Mouse (Mus musculus) MEL (cell line): ENCODE data around the gene Apol8.

Source experiments
- CTCF ChIP-seq, 3 experiments: IDR thresholded peaks in 2 of 3; conservative IDR thresholded peaks in 1 of 3; 2 replicates each; pipeline ENCODE4 v1.5.1; 2011 to 2012; ENCODE audit warnings: low read length in 3 of 3, low read depth in 2 of 3, mild to moderate bottlenecking in 2 of 3, improper control_type of control experiment in 1 of 3, inconsistent platforms in 1 of 3, mixed read lengths in 1 of 3, moderate library complexity in 1 of 3; ENCODE audit not compliant: control insufficient read depth in 1 of 3, insufficient read depth in 1 of 3, poor library complexity in 1 of 3, severe bottlenecking in 1 of 3
- ETS1 ChIP-seq: IDR thresholded peaks from 2 replicates; pipeline ENCODE4 v1.6.1; 2012; ENCODE audit warnings: low read depth, mild to moderate bottlenecking, inconsistent platforms, low read length, improper control_type of control experiment, moderate library complexity
- HCFC1 ChIP-seq: IDR thresholded peaks from 2 replicates; pipeline ENCODE4 v1.6.1; 2012; ENCODE audit warnings: low read depth, mild to moderate bottlenecking, inconsistent platforms, low read length, improper control_type of control experiment, moderate library complexity
- SMC3 ChIP-seq: IDR thresholded peaks from 2 replicates; pipeline ENCODE4 v1.6.1; 2011; ENCODE audit warnings: low read depth, low read length, improper control_type of control experiment
- USF1 ChIP-seq: IDR thresholded peaks from 2 replicates; pipeline ENCODE4 v1.6.1; 2014; ENCODE audit warnings: low read depth, mild to moderate bottlenecking, inconsistent platforms, low read length, improper control_type of control experiment, moderate library complexity

DNA sequence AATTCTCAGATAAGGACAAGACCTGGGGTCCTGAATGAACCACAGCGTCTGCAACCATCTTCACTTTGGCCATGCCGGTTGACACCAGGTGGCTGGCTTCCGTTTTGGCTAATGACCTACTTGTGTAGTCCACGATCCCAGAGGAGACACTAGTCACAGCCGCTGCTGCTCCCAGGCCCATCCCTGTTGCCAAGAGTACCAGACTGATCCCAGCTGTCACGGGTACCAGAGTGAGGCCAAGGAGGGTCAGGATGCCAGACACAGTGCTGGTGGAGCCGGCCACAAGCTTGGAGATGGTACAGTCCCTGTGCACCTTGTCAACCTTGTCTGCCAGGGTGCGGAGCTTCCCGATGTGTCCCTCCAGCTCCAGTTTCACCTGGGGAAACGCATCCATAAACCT, 7.1 kb downstream of the Apol8 start:
- TF ChIP-seq CTCF (IDR thresholded peaks at IDR 0.05 in 2 of 3, conservative IDR thresholded peaks at IDR 0.05 in 1 of 3; ENCODE audit: control insufficient read depth in 1 of 3, insufficient read depth in 1 of 3, low read depth in 2 of 3, low read length in 3 of 3, poor library complexity in 1 of 3, severe bottlenecking in 1 of 3) (no peak), HCFC1 (no peak), SMC3 (no peak), USF1 (no peak), ETS1 (no peak)
